Mouse (Mus musculus) kidney, embryonic 14.5 days (tissue): ENCODE measurements around the gene Gm17324. TPM values are rescaled to one million over a fixed set of nuclear protein-coding genes. Genes with fewer than 3 reads are reported as not detected.
"Not testable (repeated sequence)": the region's sequence is repeated elsewhere in the genome, so short reads cannot be mapped to it uniquely, and the experiment has no call there.

Experiments
- ATAC-seq: fragments of 200-750 bp; cut with Nextera tagmentation; 2 replicates; pipeline ENCODE4 v1.8.0; 2017; ENCODE audit warnings: moderate number of reproducible peaks, mild to moderate bottlenecking, moderate TSS enrichment, moderate library complexity; ENCODE audit not compliant: low FRiP score, low TSS enrichment
- H3K27ac ChIP-seq: fragments of 300-500 bp; sonication (generic); 2 replicates; pipeline ENCODE4 v1.5.1; 2014; ENCODE audit warnings: low read depth, mild to moderate bottlenecking, low read length, moderate library complexity, mixed read lengths
- H3K27me3 ChIP-seq: fragments of 300-500 bp; sonication (generic); 2 replicates; pipeline ENCODE4 v1.6.1; 2014; ENCODE audit warnings: mild to moderate bottlenecking, low read length; ENCODE audit not compliant: control insufficient read depth, insufficient read depth
- H3K36me3 ChIP-seq: fragments of 300-500 bp; sonication (generic); 2 replicates; pipeline ENCODE4 v1.6.1; 2014; ENCODE audit warnings: low read length, mixed read lengths; ENCODE audit not compliant: control insufficient read depth, insufficient read depth
- H3K4me1 ChIP-seq: fragments of 300-500 bp; sonication (generic); 2 replicates; pipeline ENCODE4 v1.6.1; 2014; ENCODE audit warnings: low read length, mixed read lengths; ENCODE audit not compliant: control insufficient read depth, insufficient read depth
- H3K4me2 ChIP-seq: fragments of 300-500 bp; sonication (generic); replicated peaks from 2 replicates; pipeline ENCODE4 v1.6.1; 2014; ENCODE audit warnings: low read depth, mild to moderate bottlenecking, low read length
- H3K4me3 ChIP-seq: fragments of 300-500 bp; sonication (generic); 2 replicates; pipeline ENCODE4 v1.5.1; 2014; ENCODE audit warnings: mild to moderate bottlenecking, low read length
- H3K9ac ChIP-seq: fragments of 300-500 bp; sonication (generic); 2 replicates; pipeline ENCODE4 v1.6.1; 2014; ENCODE audit warnings: low read depth, mild to moderate bottlenecking, low read length, moderate library complexity
- H3K9me3 ChIP-seq: fragments of 300-500 bp; sonication (generic); 2 replicates; pipeline ENCODE4 v1.6.1; 2016; ENCODE audit warnings: low read length; ENCODE audit not compliant: control insufficient read depth
- WGBS: fragments of 180-500 bp; shearing (Covaris S2); extraction: QIAGEN DNeasy Blood & Tissue Kit; methylation state at CpG from one replicate; pipeline ENCODE4 v1.1.7; 2014; 5-methylcytosine and 5-hydroxymethylcytosine counted together
- polyA plus RNA-seq: library from polyadenylated mRNA; unstranded; fragments of >200 nt; fragmentation: Nextera tagmentation; extraction: Ambion mirVana; gene quantifications from 2 replicates; pipeline ENCODE4 v1.2.1, GENCODE M21; 2014

Gene Gm17324
- polyA plus RNA-seq, result 0.46 and 0.58 TPM in 2 replicates

DNA sequence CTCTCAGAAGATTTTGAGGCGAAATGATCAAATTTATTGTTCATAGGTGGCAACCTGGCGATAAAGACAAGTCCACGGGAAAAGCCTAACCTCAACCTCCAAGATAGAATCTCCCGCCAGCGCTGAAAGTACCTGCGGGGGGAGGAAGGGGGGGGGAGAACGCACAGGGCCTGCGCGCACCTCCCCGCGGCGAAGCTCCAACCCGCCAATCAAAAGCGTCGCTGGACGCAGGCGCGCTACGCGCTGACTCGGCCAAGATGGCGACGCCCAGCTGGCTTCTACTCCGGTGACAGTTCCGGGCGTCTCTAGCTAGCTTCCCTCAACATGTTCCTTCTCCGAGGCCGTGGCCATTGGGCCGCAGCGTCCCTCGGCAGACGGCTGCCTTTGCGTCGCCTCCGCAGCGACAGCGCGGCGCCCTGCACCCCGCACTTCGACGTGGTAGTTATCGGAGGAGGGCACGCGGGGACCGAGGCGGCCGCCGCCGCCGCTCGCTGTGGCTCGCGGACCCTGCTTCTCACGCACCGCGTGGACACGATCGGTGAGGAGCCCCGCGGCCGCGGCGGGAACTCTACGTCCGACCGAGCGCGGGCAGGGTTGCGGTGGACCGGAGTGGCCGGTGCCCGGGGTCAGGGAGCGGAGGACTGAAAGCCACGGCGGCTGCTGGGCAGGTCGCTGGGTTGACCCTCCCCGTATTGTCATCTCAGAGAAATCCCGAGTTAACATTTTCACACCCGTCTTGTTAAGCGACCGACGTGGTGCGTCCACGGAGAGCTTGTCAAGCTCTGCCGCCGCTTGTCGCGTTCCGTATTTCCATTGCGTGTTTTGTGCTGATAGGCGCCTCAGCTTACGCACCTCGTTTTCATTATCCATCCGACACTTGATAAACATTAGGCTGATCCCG is at the start of gene Gm17324, which contains the start of gene Mto1:
Gene Gm17324 (minus strand): TSS at position 814 of the 901 bp plus-strand sequence.
Gene Mto1 (plus strand): TSS at position 236 of the 901 bp plus-strand sequence.
- WGBS, result under 1% methylated on average over 95 of the region's 96 CpGs
- ATAC-seq, result peak; percentile 95

DNA sequence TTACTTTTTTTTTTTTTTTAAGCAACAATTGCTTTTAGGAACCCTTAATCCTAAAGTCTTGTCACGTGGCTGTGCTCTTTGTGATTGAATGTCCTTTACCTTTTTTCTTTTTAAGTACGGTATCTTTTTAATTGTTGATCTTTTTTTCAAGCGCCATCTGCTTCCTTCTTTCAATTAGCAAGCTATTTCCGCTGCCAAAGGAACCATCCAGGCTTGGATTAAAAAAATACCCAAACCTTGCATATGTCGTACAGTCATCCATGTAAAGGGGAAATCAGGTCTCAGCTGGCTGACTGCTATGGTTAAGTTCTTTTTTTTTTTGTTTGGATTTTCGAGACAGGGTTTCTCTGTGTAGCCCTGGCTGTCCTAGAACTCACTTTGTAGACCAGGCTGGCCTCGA is 44.6 kb upstream of the Gm17324 start:
- 80% methylated on average over 7 of the region's 7 CpGs for WGBS
- no peaks in the 10 kb centered on the region for H3K9me3 ChIP-seq
- no peak overlapping the region for H3K27ac ChIP-seq
- no peaks in the 10 kb centered on the region for H3K27me3 ChIP-seq
- no peak overlapping the region for H3K9ac ChIP-seq
- no peak for ATAC-seq
- H3K36me3 ChIP-seq, result no peaks in the 10 kb centered on the region
- H3K4me1 ChIP-seq, result no peaks in the 10 kb centered on the region
- H3K4me3 ChIP-seq, result no peak overlapping the region
- H3K4me2 ChIP-seq, result no peak overlapping the region

More for the DNA sequence above, at the start of gene Gm17324, which contains the start of gene Mto1:
- H3K4me2 ChIP-seq, result peak within 1 kb of the TSS; percentile 77
- H3K36me3 ChIP-seq, result peaks cover 6% of the 10 kb centered on the region; the same call in 1 of the 2 replicates
- H3K27me3 ChIP-seq, result peaks cover 30% of the 10 kb centered on the region
- H3K9ac ChIP-seq, result peak within 1 kb of the TSS; percentile 94
- H3K27ac ChIP-seq, result peak within 1 kb of the TSS; percentile 69; the same call in 1 of the 2 replicates
- no peaks in the 10 kb centered on the region for H3K9me3 ChIP-seq
- peak within 1 kb of the TSS; percentile 96 for H3K4me3 ChIP-seq
- H3K4me1 ChIP-seq, result 0 out of 2 replicates have a peak, but pooled peaks cover 2% of the 10 kb centered on the region

DNA sequence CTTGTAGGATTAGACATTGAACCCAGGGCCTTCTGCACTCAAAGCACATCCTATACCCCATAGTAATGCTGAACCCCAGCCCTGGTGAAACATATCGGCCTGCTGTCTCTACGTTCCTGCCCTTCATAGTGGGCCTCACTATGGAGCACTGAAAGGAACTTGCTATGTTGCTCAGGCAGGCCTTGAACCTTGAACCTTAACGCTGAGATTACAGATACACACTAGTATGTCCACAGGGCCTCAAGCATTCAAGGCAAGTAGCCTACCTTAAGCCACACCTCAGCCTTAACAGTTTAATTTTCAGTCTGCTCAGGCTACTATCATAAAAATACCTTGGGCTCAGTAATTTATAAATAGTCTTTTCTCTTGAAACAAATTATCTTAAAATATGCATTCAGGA is 43.7 kb upstream of the Gm17324 start:
- no peak for ATAC-seq

DNA sequence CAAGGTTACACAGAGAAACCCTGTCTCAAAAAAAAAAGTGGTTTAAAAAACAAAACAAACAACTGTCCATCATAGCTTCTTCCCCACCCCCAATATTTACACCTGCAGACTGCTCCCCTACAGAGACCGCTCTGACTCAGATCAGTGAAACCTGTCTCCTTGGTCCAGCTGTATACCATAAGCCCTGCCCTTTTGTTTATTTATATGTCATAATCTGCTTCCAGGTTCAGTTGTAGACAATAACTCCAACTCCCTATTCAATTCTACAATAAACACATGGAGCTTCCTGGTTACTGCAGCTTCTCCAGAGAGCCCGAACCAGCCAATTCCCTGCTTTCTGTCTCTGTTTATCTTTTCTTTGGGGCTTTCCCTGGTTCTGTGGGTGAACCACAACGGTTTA is 42.6 kb upstream of the Gm17324 start:
- Histone ChIP-seq H3K4me3 (no peak overlapping the region), H3K9ac (no peak overlapping the region), H3K36me3 (no peaks in the 10 kb centered on the region), H3K4me2 (no peak overlapping the region), H3K9me3 (no peaks in the 10 kb centered on the region), H3K4me1 (no peaks in the 10 kb centered on the region), H3K27ac (no peak overlapping the region), H3K27me3 (no peaks in the 10 kb centered on the region)
- 84% methylated on average over 3 of the region's 3 CpGs for WGBS
- no peak for ATAC-seq

More for the DNA sequence above, 43.7 kb upstream of the Gm17324 start:
- H3K4me3 ChIP-seq, result no peak overlapping the region
- 89% methylated on average over 3 of the region's 3 CpGs for WGBS
- no peaks in the 10 kb centered on the region for H3K36me3 ChIP-seq
- H3K9me3 ChIP-seq, result no peaks in the 10 kb centered on the region
- no peak overlapping the region for H3K4me2 ChIP-seq
- no peak overlapping the region for H3K9ac ChIP-seq
- H3K27me3 ChIP-seq, result no peaks in the 10 kb centered on the region
- no peak overlapping the region for H3K27ac ChIP-seq
- H3K4me1 ChIP-seq, result no peaks in the 10 kb centered on the region

DNA sequence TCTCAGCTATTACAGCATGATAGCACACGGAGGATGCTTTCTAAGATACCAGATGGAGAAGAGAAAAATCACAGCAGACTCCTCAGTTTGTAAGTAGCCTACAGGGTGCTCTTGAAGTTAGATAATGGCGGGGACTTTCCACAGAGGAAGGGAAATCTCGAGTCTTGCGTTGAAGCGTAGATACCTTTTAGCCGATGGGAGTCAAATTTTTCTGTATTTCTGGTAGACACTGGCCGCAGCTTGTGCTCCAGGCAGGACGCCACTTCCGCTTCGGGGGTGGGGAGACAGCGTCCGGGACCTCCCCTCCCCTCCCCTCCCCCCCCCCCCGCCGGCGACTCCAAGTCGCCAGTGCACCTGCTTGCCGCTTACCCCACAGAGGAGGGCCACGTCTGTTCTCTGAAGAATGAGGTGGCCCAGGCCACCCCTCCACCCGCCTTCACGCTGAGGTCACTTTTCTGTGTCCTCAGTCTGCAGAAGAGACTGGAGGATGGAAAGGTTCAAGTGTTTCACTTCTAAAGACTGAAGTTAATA is 40.4 kb upstream of the Gm17324 start, which contains the start of gene Eef1a1:
Gene Eef1a1 (minus strand): TSS at position 262 of the 531 bp plus-strand sequence.
- Histone ChIP-seq H3K27me3 (no peaks in the 10 kb centered on the region), H3K9me3 (no peaks in the 10 kb centered on the region), H3K4me2 (peak within 1 kb of the TSS; percentile 48), H3K36me3 (no peaks in the 10 kb centered on the region), H3K4me1 (no peaks in the 10 kb centered on the region), H3K27ac (peak within 1 kb of the TSS; percentile 18; the same call in 1 of the 2 replicates), H3K9ac (peak within 1 kb of the TSS; percentile 47; the same call in 1 of the 2 replicates), H3K4me3 (peak within 1 kb of the TSS; percentile 39)
- WGBS, result under 1% methylated on average over 18 of the region's 20 CpGs
- ATAC-seq, result peak; percentile 81

GRCm38 (mm10) chr9:78488021-78488420 is 39.4 kb upstream of the Gm17324 start:
- 94% methylated on average over 5 of the region's 5 CpGs for WGBS
- H3K9ac ChIP-seq, H3K9me3 ChIP-seq, H3K4me1 ChIP-seq, ATAC-seq, H3K4me3 ChIP-seq, H3K36me3 ChIP-seq, H3K4me2 ChIP-seq, H3K27me3 ChIP-seq, H3K27ac ChIP-seq: not testable (repeated sequence)

DNA sequence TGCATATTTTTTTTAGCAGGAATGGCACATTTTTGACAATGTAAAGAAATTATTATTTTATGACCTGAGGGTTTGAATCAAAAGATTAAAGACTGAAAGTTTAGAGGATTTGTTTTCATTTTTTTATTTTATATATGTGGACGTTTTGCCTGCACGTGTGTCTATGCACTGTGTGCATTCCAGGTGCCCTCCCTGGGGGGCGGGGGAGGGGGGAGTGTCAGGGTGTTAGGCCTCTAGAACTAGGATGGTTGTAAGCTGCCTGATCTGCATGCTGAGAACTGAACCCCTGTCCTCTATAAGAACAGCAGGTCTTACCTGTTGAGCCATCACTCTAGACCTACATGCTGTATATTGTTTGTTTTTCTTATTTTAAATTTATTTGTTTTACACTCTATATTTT is 36.1 kb upstream of the Gm17324 start:
- Histone ChIP-seq H3K4me2 (no peak overlapping the region), H3K9me3 (no peaks in the 10 kb centered on the region), H3K4me1 (peaks cover 7% of the 10 kb centered on the region), H3K27ac (no peak overlapping the region), H3K9ac (no peak overlapping the region), H3K4me3 (no peak overlapping the region), H3K36me3 (peaks cover 6% of the 10 kb centered on the region), H3K27me3 (no peaks in the 10 kb centered on the region)
- ATAC-seq, result no peak
- 76% methylated on average over 3 of the region's 3 CpGs for WGBS

DNA sequence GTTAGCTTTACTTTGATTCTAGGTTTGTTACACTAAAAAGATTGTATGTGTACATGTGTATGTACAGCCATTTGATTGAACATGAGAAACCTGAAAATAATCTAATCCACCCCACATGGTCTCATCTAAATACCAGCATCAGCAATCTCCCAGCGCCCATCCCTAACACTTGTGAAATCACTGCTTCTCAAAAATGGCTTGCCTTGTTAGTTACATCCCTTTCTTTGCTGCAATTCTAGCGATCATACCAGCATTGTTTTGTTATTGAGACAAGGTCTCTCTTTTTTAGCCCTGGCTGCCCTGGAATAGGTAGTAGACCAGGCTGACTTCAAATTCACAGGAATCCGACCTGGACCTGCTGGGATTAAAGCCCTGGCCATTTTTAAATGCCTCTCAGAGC is 33.8 kb upstream of the Gm17324 start:
- Histone ChIP-seq H3K4me2 (peak overlapping the region; percentile 48), H3K4me1 (peaks cover 7% of the 10 kb centered on the region), H3K36me3 (peaks cover 26% of the 10 kb centered on the region), H3K27ac (peak overlapping the region; percentile 98), H3K9ac (peak overlapping the region; percentile 86), H3K9me3 (no peaks in the 10 kb centered on the region), H3K27me3 (no peaks in the 10 kb centered on the region), H3K4me3 (peak overlapping the region; percentile 95)
- ATAC-seq, result no peak
- 14% methylated on average over 3 of the region's 3 CpGs for WGBS
